Mouse (Mus musculus) E14TG2a.4 (cell line): Measurements from ENCODE around the gene Adamts6.

ENCODE experiments used
- CTCF ChIP-seq: conservative IDR thresholded peaks from 2 replicates; pipeline ENCODE4 v1.5.1; 2014; ENCODE audit warnings: low read length
- NANOG ChIP-seq: IDR thresholded peaks from 2 replicates; pipeline ENCODE4 v1.6.1; 2014; ENCODE audit warnings: borderline replicate concordance, low read length, mixed read lengths
- POU5F1 ChIP-seq: IDR thresholded peaks from 2 replicates; pipeline ENCODE4 v1.6.1; 2014; ENCODE audit warnings: low read length, borderline replicate concordance

GRCm38 (mm10) chr13:104446974-104447373 lies 159.3 kb downstream of the Adamts6 start:
- TF ChIP-seq CTCF: no peak
- no peak for TF ChIP-seq POU5F1
- no peak for TF ChIP-seq NANOG
